Comparison of ENCODE assay signal across 12 mouse cellular contexts in genomic region chr17:27940352-27940751, GRCm38 (mm10). TPM values are rescaled to one million over a fixed set of nuclear protein-coding genes. Genes with fewer than 3 reads are reported as not detected.
A peak's percentile ranks its signal among the peaks of the same experiment; 100 is the strongest.
DNase-seq lines count a peak whose midpoint lies in the region; TF ChIP-seq lines count a peak whose summit lies in the region.
"Had no signal": no experiment of that assay in that cellular context is flagged by ENCODE, and none has a peak within 500 bp of the region (broad histone marks: within the 10 kb centered on the region; RNA-seq: fewer than 3 reads in every experiment).

No protein-coding gene starts in this region.

- TF ChIP-seq CTCF in olfactory bulb, adult 2 months (IDR thresholded peaks at IDR 0.05; ENCODE audit: insufficient read depth, low read depth, low read length), result no peak

- H3K4me1 ChIP-seq in heart, embryonic 10.5 days, result peaks cover 53% of the 10 kb centered on the region
- peaks cover 58% of the 10 kb centered on the region for H3K4me1 ChIP-seq in limb, embryonic 10.5 days
- peaks cover 31% of the 10 kb centered on the region for H3K4me1 ChIP-seq in olfactory bulb, adult 2 months (ENCODE audit: control insufficient read depth, insufficient read depth, low read length)

- H3K36me3 ChIP-seq in heart, embryonic 10.5 days, result no peaks in the 10 kb centered on the region
- no peaks in the 10 kb centered on the region for H3K36me3 ChIP-seq in limb, embryonic 10.5 days

- no peak overlapping the region for H3K4me3 ChIP-seq in heart, embryonic 10.5 days
- no peak overlapping the region for H3K4me3 ChIP-seq in limb, embryonic 10.5 days
- no peak overlapping the region for H3K4me3 ChIP-seq in olfactory bulb, adult 2 months (ENCODE audit: insufficient read depth, low read depth, low read length)

- no peaks in the 10 kb centered on the region for H3K27me3 ChIP-seq in heart, embryonic 10.5 days (ENCODE audit: insufficient read depth, poor library complexity, severe bottlenecking)
- H3K27me3 ChIP-seq in limb, embryonic 10.5 days (ENCODE audit: low read depth, poor library complexity, severe bottlenecking), result no peaks in the 10 kb centered on the region

- H3K9me3 ChIP-seq in heart, embryonic 10.5 days, result no peaks in the 10 kb centered on the region
- H3K9me3 ChIP-seq in limb, embryonic 10.5 days (replicated peaks), result no peaks in the 10 kb centered on the region

- 76% methylated on average over 4 of the region's 4 CpGs for WGBS in heart, embryonic 10.5 days
- 28% methylated on average over 4 of the region's 4 CpGs for WGBS in limb, embryonic 10.5 days
- 48% methylated on average over 4 of the region's 4 CpGs for WGBS in olfactory bulb, adult 2 months

- no peak for TF ChIP-seq POLR2A in olfactory bulb, adult 2 months (IDR thresholded peaks at IDR 0.05; ENCODE audit: insufficient read depth, low read depth, low read length)

- peak overlapping the region; percentile 52; the same call in 1 of the 2 replicates for H3K27ac ChIP-seq in heart, embryonic 10.5 days
- peak overlapping the region; percentile 78 for H3K27ac ChIP-seq in limb, embryonic 10.5 days
- H3K27ac ChIP-seq in olfactory bulb, adult 2 months (ENCODE audit: insufficient read depth, low read depth, low read length), result peak overlapping the region; percentile 31; the same call in 1 of the 2 replicates

- no peak for DNase-seq in heart, embryonic 10.5 days (ENCODE audit: low spot score)
- no peak for DNase-seq in heart, adult 9 months (ENCODE audit: low spot score in 2 of 2)
- peak; percentile 23 for DNase-seq in ovary, adult 18-20 months (ENCODE audit: low spot score)
- no peak for DNase-seq in ovary, postnatal 10 days (ENCODE audit: low spot score)
- no peak for DNase-seq in limb, embryonic 10.5 days (ENCODE audit: low spot score)
- DNase-seq in cerebellum, postnatal 14 days, result no peak
- no peak for DNase-seq in layer of hippocampus, adult 11-12 months (ENCODE audit: low spot score)
- DNase-seq: cerebellum, adult 9-11 months; kidney, postnatal 14 days; right cerebral cortex, postnatal 25 days; thymus, adult 18-20 months had no signal

RNA-seq across cellular contexts. Expression of gene Taf11, which starts 30.7 kb away (rescaled TPM):
- 52.5 and 64.0 TPM in 2 replicates for polyA plus RNA-seq in heart, embryonic 10.5 days (2016; fragmentation: Nextera tagmentation; extraction: Ambion mirVana)
- polyA plus RNA-seq in limb, embryonic 10.5 days (2016; fragmentation: Nextera tagmentation; extraction: Ambion mirVana), result 92.8 and 93.9 TPM in 2 replicates
- not detected in 2 replicates for polyA plus RNA-seq in olfactory bulb, adult 2 months (2012; ENCODE audit: insufficient read depth, insufficient read length, low replicate concordance, missing spikeins)

RNA-seq across cellular contexts. Expression of gene Anks1, which starts 31.2 kb away (rescaled TPM):
- 9.2 and 10.4 TPM in 2 replicates for polyA plus RNA-seq in heart, embryonic 10.5 days (2016; fragmentation: Nextera tagmentation; extraction: Ambion mirVana)
- polyA plus RNA-seq in limb, embryonic 10.5 days (2016; fragmentation: Nextera tagmentation; extraction: Ambion mirVana), result 13.3 and 15.5 TPM in 2 replicates
- not detected in 2 replicates for polyA plus RNA-seq in olfactory bulb, adult 2 months (2012; ENCODE audit: insufficient read depth, insufficient read length, low replicate concordance, missing spikeins)
